Mouse (Mus musculus): ENCODE measurements around the gene Crhbp. TPM values are rescaled to one million over a fixed set of nuclear protein-coding genes. Genes with fewer than 3 reads are reported as not detected.

Gene Crhbp
- polyA plus RNA-seq, 1 experiment from 2014 or later: 2.0 TPM

DNA sequence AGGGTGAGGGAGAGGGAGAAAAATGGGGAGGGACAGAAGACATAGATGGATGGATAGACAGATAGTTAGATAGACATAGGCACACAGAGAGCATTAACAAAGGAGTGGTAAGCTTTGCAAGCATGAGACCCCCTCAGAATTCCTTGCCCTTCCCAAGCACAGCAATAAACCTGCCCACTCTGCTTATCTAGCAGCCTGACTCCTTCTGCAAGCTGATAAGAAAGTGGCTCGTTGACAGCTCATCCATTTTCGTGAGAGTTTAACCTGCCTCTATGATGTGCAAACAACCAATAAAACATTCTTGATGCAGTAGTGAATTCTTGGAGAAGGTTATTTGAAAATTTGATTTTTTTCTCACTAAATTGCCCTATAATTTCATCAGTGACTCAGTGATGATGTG lies 32.5 kb downstream of the Crhbp start:
- H3K36me3 ChIP-seq (replicated peaks; ENCODE audit: control insufficient read depth, insufficient read depth, low read depth, low read length): no peaks in the 10 kb centered on the region
- no peak overlapping the region for H3K4me3 ChIP-seq (ENCODE audit: low read depth, low read length)
- 69% methylated on average over 2 of the region's 2 CpGs for WGBS
- no peak for ATAC-seq (replicated peaks; ENCODE audit: insufficient number of reproducible peaks, low FRiP score, low TSS enrichment, low read depth)
- H3K9me3 ChIP-seq (replicated peaks; ENCODE audit: control insufficient read depth, low read length): no peaks in the 10 kb centered on the region
- no peaks in the 10 kb centered on the region for H3K27me3 ChIP-seq (ENCODE audit: control insufficient read depth, insufficient read depth, low read length)
- no peak overlapping the region for H3K27ac ChIP-seq (replicated peaks; ENCODE audit: low read depth, low read length)
- H3K4me2 ChIP-seq (ENCODE audit: low read depth, low read length): no peak overlapping the region
- no peaks in the 10 kb centered on the region for H3K4me1 ChIP-seq (ENCODE audit: control insufficient read depth, insufficient read depth, low read length)
- no peak for DNase-seq (ENCODE audit: low spot score)
- no peak overlapping the region for H3K9ac ChIP-seq (replicated peaks; ENCODE audit: low read length)

DNA sequence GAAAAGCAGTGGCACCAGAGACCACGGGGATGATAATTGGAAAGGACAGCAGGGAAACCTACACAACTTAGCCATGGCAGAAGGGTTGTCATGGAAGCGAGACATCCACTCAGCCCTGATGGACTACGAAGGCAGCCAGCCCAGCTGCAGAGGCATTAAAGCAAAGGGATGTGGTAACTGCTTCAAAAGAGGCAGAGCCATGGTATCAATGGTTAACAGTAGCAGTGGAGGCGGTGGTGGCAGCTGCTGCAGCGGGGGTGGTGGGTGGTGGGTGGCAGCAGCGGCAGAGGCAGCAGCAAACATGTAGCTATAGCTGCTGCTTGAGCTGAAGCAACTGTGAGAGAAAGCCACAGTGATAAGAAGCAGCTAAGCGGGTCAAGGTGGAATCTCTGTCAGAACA lies 51.5 kb downstream of the Crhbp start:
- Histone ChIP-seq H3K4me3 (ENCODE audit: low read depth, low read length) (no peak overlapping the region), H3K9ac (replicated peaks; ENCODE audit: low read length) (no peak overlapping the region), H3K36me3 (replicated peaks; ENCODE audit: control insufficient read depth, insufficient read depth, low read depth, low read length) (no peaks in the 10 kb centered on the region), H3K27ac (replicated peaks; ENCODE audit: low read depth, low read length) (no peak overlapping the region), H3K4me1 (ENCODE audit: control insufficient read depth, insufficient read depth, low read length) (no peaks in the 10 kb centered on the region), H3K9me3 (replicated peaks; ENCODE audit: control insufficient read depth, low read length) (no peaks in the 10 kb centered on the region), H3K4me2 (ENCODE audit: low read depth, low read length) (no peak overlapping the region), H3K27me3 (ENCODE audit: control insufficient read depth, insufficient read depth, low read length) (no peaks in the 10 kb centered on the region)
- 83% methylated on average over 7 of the region's 7 CpGs for WGBS
- ATAC-seq (replicated peaks; ENCODE audit: insufficient number of reproducible peaks, low FRiP score, low TSS enrichment, low read depth): no peak
- no peak for DNase-seq (ENCODE audit: low spot score)

- H3K4me1 ChIP-seq (ENCODE audit: control insufficient read depth, insufficient read depth, low read length): no peaks in the 10 kb centered on the region
- WGBS: 33% methylated on average over 24 of the region's 24 CpGs
- H3K9ac ChIP-seq (replicated peaks; ENCODE audit: low read length): 0 out of 2 replicates have a peak overlapping the region, but pooled peaks have one; percentile 10
- H3K27me3 ChIP-seq (ENCODE audit: control insufficient read depth, insufficient read depth, low read length): no peaks in the 10 kb centered on the region
- no peak overlapping the region for H3K4me3 ChIP-seq (ENCODE audit: low read depth, low read length)
- no peaks in the 10 kb centered on the region for H3K9me3 ChIP-seq (replicated peaks; ENCODE audit: control insufficient read depth, low read length)
- DNase-seq (ENCODE audit: low spot score): peak; percentile 93
- no peak overlapping the region for H3K27ac ChIP-seq (replicated peaks; ENCODE audit: low read depth, low read length)
- 0 out of 2 replicates have a peak, but pooled peaks have one; percentile 27 for ATAC-seq (replicated peaks; ENCODE audit: insufficient number of reproducible peaks, low FRiP score, low TSS enrichment, low read depth)
- H3K36me3 ChIP-seq (replicated peaks; ENCODE audit: control insufficient read depth, insufficient read depth, low read depth, low read length): no peaks in the 10 kb centered on the region
- H3K4me2 ChIP-seq (ENCODE audit: low read depth, low read length): no peak overlapping the region
Measured at GRCm38 (mm10) chr13:95389866-95390865, 54.6 kb downstream of the Crhbp start.

DNA sequence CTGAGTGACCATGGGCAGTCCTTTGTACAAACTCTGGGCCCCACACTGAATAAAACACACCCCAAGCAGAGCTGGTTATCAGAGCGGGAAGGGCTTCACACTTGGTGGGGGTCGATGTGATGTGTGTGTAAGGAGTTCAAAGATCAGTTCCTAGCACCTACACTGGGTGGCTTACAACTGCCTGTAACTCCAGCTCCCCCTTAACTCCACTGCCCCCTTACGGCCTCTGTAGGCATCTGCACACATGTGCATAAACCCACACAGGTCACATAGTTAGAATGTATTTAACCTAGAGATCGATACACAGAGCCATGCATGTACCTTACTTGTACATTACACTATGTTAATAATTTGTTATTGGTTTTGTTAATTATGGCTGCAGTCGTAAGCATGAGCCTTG lies 56.5 kb downstream of the Crhbp start:
- H3K27me3 ChIP-seq (ENCODE audit: control insufficient read depth, insufficient read depth, low read length): no peaks in the 10 kb centered on the region
- no peak overlapping the region for H3K9ac ChIP-seq (replicated peaks; ENCODE audit: low read length)
- ATAC-seq (replicated peaks; ENCODE audit: insufficient number of reproducible peaks, low FRiP score, low TSS enrichment, low read depth): no peak
- H3K27ac ChIP-seq (replicated peaks; ENCODE audit: low read depth, low read length): no peak overlapping the region
- no peak overlapping the region for H3K4me2 ChIP-seq (ENCODE audit: low read depth, low read length)
- H3K4me1 ChIP-seq (ENCODE audit: control insufficient read depth, insufficient read depth, low read length): no peaks in the 10 kb centered on the region
- no peaks in the 10 kb centered on the region for H3K9me3 ChIP-seq (replicated peaks; ENCODE audit: control insufficient read depth, low read length)
- no peak overlapping the region for H3K4me3 ChIP-seq (ENCODE audit: low read depth, low read length)
- WGBS: 86% methylated on average over 5 of the region's 5 CpGs
- no peaks in the 10 kb centered on the region for H3K36me3 ChIP-seq (replicated peaks; ENCODE audit: control insufficient read depth, insufficient read depth, low read depth, low read length)
- DNase-seq (ENCODE audit: low spot score): no peak

GRCm38 (mm10) chr13:95382418-95382817 lies 62.3 kb downstream of the Crhbp start:
- Histone ChIP-seq H3K4me3 (ENCODE audit: low read depth, low read length) (no peak overlapping the region), H3K4me1 (ENCODE audit: control insufficient read depth, insufficient read depth, low read length) (no peaks in the 10 kb centered on the region), H3K4me2 (ENCODE audit: low read depth, low read length) (no peak overlapping the region), H3K27me3 (ENCODE audit: control insufficient read depth, insufficient read depth, low read length) (no peaks in the 10 kb centered on the region), H3K9me3 (replicated peaks; ENCODE audit: control insufficient read depth, low read length) (no peaks in the 10 kb centered on the region), H3K36me3 (replicated peaks; ENCODE audit: control insufficient read depth, insufficient read depth, low read depth, low read length) (no peaks in the 10 kb centered on the region), H3K27ac (replicated peaks; ENCODE audit: low read depth, low read length) (no peak overlapping the region), H3K9ac (replicated peaks; ENCODE audit: low read length) (no peak overlapping the region)
- ATAC-seq (replicated peaks; ENCODE audit: insufficient number of reproducible peaks, low FRiP score, low TSS enrichment, low read depth) (no peak), DNase-seq (ENCODE audit: low spot score) (no peak)
- 64% methylated on average over 5 of the region's 5 CpGs for WGBS

Other genes with a start within 250 kb of the Crhbp start
- 1.4 and 2.2 TPM in 2 replicates for gene Pde8b, start 194.6 kb downstream of the Crhbp start, polyA plus RNA-seq (2014; fragmentation: Nextera tagmentation; extraction: Ambion mirVana)
- 71.2 and 82.0 TPM in 2 replicates for gene Zbed3, start 121.3 kb downstream of the Crhbp start, polyA plus RNA-seq (2014; fragmentation: Nextera tagmentation; extraction: Ambion mirVana)
- 48.0 and 48.5 TPM in 2 replicates for gene Aggf1, start 69.6 kb downstream of the Crhbp start, polyA plus RNA-seq (2014; fragmentation: Nextera tagmentation; extraction: Ambion mirVana)
- gene S100z, start 33.8 kb upstream of the Crhbp start, polyA plus RNA-seq (2014; fragmentation: Nextera tagmentation; extraction: Ambion mirVana): 1.9 and 2.1 TPM in 2 replicates
- gene F2rl1, start 80.3 kb upstream of the Crhbp start, polyA plus RNA-seq (2014; fragmentation: Nextera tagmentation; extraction: Ambion mirVana): 0.38 and 0.45 TPM in 2 replicates
- gene F2r, start 173.6 kb upstream of the Crhbp start, polyA plus RNA-seq (2014; fragmentation: Nextera tagmentation; extraction: Ambion mirVana): 133 and 144 TPM in 2 replicates

Measured in embryonic facial prominence, embryonic 11.5 days (tissue).